In the genomic region with DNA sequence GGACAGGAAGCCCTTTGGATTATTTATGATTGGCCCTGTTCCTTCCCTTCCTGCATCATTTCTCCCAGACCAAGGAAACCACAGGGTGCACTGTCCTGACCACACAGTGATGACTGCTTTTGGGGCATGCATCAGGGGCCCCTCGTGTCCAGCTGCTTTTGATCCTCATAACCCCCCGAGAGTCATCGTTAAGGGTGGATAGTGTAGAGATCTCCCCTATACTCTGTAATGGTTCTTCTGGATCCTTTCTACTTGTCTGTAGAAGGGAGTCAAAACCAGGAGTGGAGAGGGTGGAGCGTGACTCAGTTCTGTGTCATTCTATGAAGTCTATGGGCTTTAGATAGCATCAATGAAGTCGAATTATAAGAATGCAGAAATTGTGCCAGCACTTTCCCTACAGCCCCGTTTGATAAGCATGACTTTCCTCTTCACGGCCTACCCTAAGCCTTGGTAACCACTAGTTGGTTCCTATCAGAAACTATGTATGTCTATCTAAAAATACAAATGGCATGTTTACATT, we compare ENCODE assay signal across 32 mouse cellular contexts. TPM values are rescaled to one million over a fixed set of nuclear protein-coding genes. Genes with fewer than 3 reads are reported as not detected.
DNase-seq lines count a peak whose midpoint lies in the region; ATAC-seq and TF ChIP-seq lines count a peak whose summit lies in the region.
"Had no signal": no experiment of that assay in that cellular context is flagged by ENCODE, and none has a peak within 500 bp of the region (broad histone marks: within the 10 kb centered on the region; RNA-seq: fewer than 3 reads in every experiment).

No protein-coding gene starts in this region.

- no peak overlapping the region for H3K9ac ChIP-seq in kidney, embryonic 16.5 days (replicated peaks; ENCODE audit: low read length)
- H3K9ac ChIP-seq: embryonic facial prominence, embryonic 13.5 days; forebrain, embryonic 12.5 days; forebrain, postnatal 0 days; hindbrain, embryonic 12.5 days; intestine, embryonic 15.5 days; liver, embryonic 13.5 days; midbrain, embryonic 12.5 days; neural tube, embryonic 13.5 days had no signal

- WGBS in heart, embryonic 10.5 days: 79% methylated on average over 7 of the region's 7 CpGs
- 87% methylated on average over 7 of the region's 7 CpGs for WGBS in kidney, embryonic 16.5 days

- H3K27me3 ChIP-seq in heart, embryonic 10.5 days (ENCODE audit: insufficient read depth, poor library complexity, severe bottlenecking): no peaks in the 10 kb centered on the region
- H3K27me3 ChIP-seq in kidney, embryonic 16.5 days (ENCODE audit: insufficient read depth, low read length): no peaks in the 10 kb centered on the region
- H3K27me3 ChIP-seq: embryonic facial prominence, embryonic 13.5 days; forebrain, embryonic 12.5 days; hindbrain, embryonic 12.5 days; intestine, embryonic 15.5 days; liver, embryonic 13.5 days; megakaryocyte, embryonic 14.5 days; midbrain, embryonic 12.5 days; neural tube, embryonic 13.5 days had no signal

- no peak for TF ChIP-seq POLR2A in embryonic fibroblast, embryonic 13.5 days (IDR thresholded peaks at IDR 0.05; ENCODE audit: low read depth, low read length)

- no peak for ATAC-seq in kidney, embryonic 16.5 days (ENCODE audit: low FRiP score, low TSS enrichment)
- ATAC-seq: CD4-positive, CD25-positive, alpha-beta regulatory T cell, adult 4 months; forebrain, postnatal 0 days; hindbrain, postnatal 0 days; intestine, embryonic 15.5 days; lung, postnatal 0 days had no signal

- no peak overlapping the region for H3K27ac ChIP-seq in heart, embryonic 10.5 days
- H3K27ac ChIP-seq in embryonic fibroblast, embryonic 13.5 days (ENCODE audit: insufficient read depth, low read length): peak overlapping the region; percentile 38; the same call in 1 of the 2 replicates
- H3K27ac ChIP-seq in kidney, embryonic 16.5 days (ENCODE audit: low read length): no peak overlapping the region
- H3K27ac ChIP-seq: embryonic facial prominence, embryonic 13.5 days; forebrain, embryonic 12.5 days; hindbrain, embryonic 12.5 days; hindbrain, postnatal 0 days; intestine, embryonic 15.5 days; liver, embryonic 13.5 days; midbrain, embryonic 12.5 days; neural tube, embryonic 13.5 days had no signal

- H3K36me3 ChIP-seq in heart, embryonic 10.5 days: no peaks in the 10 kb centered on the region
- H3K36me3 ChIP-seq in kidney, embryonic 16.5 days (ENCODE audit: insufficient read depth, low read length): no peaks in the 10 kb centered on the region
- H3K36me3 ChIP-seq: embryonic facial prominence, embryonic 13.5 days; forebrain, embryonic 12.5 days; hindbrain, embryonic 12.5 days; intestine, embryonic 15.5 days; liver, embryonic 13.5 days; midbrain, embryonic 12.5 days; neural tube, embryonic 13.5 days had no signal

- no peaks in the 10 kb centered on the region for H3K9me3 ChIP-seq in heart, embryonic 10.5 days
- H3K9me3 ChIP-seq in kidney, embryonic 16.5 days (ENCODE audit: low read length): no peaks in the 10 kb centered on the region
- H3K9me3 ChIP-seq: embryonic facial prominence, embryonic 13.5 days; forebrain, embryonic 12.5 days; hindbrain, embryonic 12.5 days; intestine, embryonic 15.5 days; liver, embryonic 13.5 days; midbrain, embryonic 12.5 days; neural tube, embryonic 13.5 days had no signal

- H3K4me3 ChIP-seq in heart, embryonic 10.5 days: no peak overlapping the region
- no peak overlapping the region for H3K4me3 ChIP-seq in embryonic fibroblast, embryonic 13.5 days (ENCODE audit: insufficient read depth, low read length)
- no peak overlapping the region for H3K4me3 ChIP-seq in kidney, embryonic 16.5 days (ENCODE audit: low read length)
- H3K4me3 ChIP-seq: embryonic facial prominence, embryonic 13.5 days; erythroblast, embryonic 14.5 days; forebrain, embryonic 12.5 days; hindbrain, embryonic 12.5 days; intestine, embryonic 15.5 days; liver, embryonic 13.5 days; megakaryocyte, embryonic 14.5 days; midbrain, embryonic 12.5 days; myocyte; neural tube, embryonic 13.5 days had no signal

- TF ChIP-seq CTCF in embryonic fibroblast, embryonic 13.5 days (IDR thresholded peaks at IDR 0.05; ENCODE audit: borderline replicate concordance, insufficient read depth, low read length): no peak

- no peaks in the 10 kb centered on the region for H3K4me1 ChIP-seq in heart, embryonic 10.5 days
- H3K4me1 ChIP-seq in embryonic fibroblast, embryonic 13.5 days (ENCODE audit: control insufficient read depth, insufficient read depth, low read length): peaks cover 2% of the 10 kb centered on the region; the same call in 1 of the 2 replicates
- H3K4me1 ChIP-seq in kidney, embryonic 16.5 days (ENCODE audit: insufficient read depth, low read length): no peaks in the 10 kb centered on the region
- H3K4me1 ChIP-seq: embryonic facial prominence, embryonic 13.5 days; forebrain, embryonic 12.5 days; hindbrain, embryonic 12.5 days; intestine, embryonic 15.5 days; liver, embryonic 13.5 days; megakaryocyte, embryonic 14.5 days; midbrain, embryonic 12.5 days; neural tube, embryonic 13.5 days had no signal

- DNase-seq in heart, adult 11 months: peak; percentile 10
- DNase-seq in heart, embryonic 10.5 days (ENCODE audit: low spot score): no peak
- peak; percentile 26 for DNase-seq in right cerebral cortex, postnatal 25 days
- no peak for DNase-seq in right cerebral cortex, postnatal 14 days
- no peak for DNase-seq in kidney, postnatal 14 days
- DNase-seq: adrenal gland, postnatal 10 days; cerebellum, adult 11 months; cerebellum, adult 9-10 months; cerebellum, postnatal 36 days; forebrain, postnatal 0 days; gastrocnemius, postnatal 14 days; heart, postnatal 36 days; kidney, adult 2 months; kidney, postnatal 10 days; liver, embryonic 13.5 days; lung, adult 18-20 months; lung, postnatal 4 days had no signal

- no peak overlapping the region for H3K4me2 ChIP-seq in kidney, embryonic 16.5 days (replicated peaks; ENCODE audit: low read depth, low read length)
- H3K4me2 ChIP-seq: embryonic facial prominence, embryonic 13.5 days; forebrain, embryonic 12.5 days; heart, embryonic 11.5 days; hindbrain, embryonic 12.5 days; intestine, embryonic 15.5 days; liver, embryonic 13.5 days; midbrain, embryonic 12.5 days; neural tube, embryonic 13.5 days had no signal

RNA-seq across cellular contexts. Expression of a gene that starts 44.2 kb away (rescaled TPM):
- 1.9 and 2.0 TPM in 2 replicates for polyA plus RNA-seq in heart, embryonic 10.5 days (2016; fragmentation: Nextera tagmentation; extraction: Ambion mirVana)
- polyA plus RNA-seq in embryonic fibroblast, embryonic 13.5 days (2011; ENCODE audit: insufficient read length, low read depth, missing spikeins): 2.0 and 2.2 TPM in 2 replicates
- polyA plus RNA-seq in kidney, embryonic 16.5 days (2015; fragmentation: Nextera tagmentation; extraction: Ambion mirVana): 1.6 and 1.9 TPM in 2 replicates
- polyA plus RNA-seq: CD4-positive, CD25-positive, alpha-beta regulatory T cell, adult 4 months had no signal

Comparison
In these comparisons a context has a peak if more than half of its experiments do, and no peak if none do; other contexts are left out.
1. DNase-seq: peak in heart, adult 11 months (single experiment) and right cerebral cortex, postnatal 25 days (single experiment); none in heart, embryonic 10.5 days (single experiment), right cerebral cortex, postnatal 14 days (single experiment) and kidney, postnatal 14 days (single experiment).